Mouse (Mus musculus): ENCODE measurements around the gene Btbd1. TPM values are rescaled to one million over a fixed set of nuclear protein-coding genes. Genes with fewer than 3 reads are reported as not detected.

The Btbd1 gene
- total RNA-seq, 2 experiments from 2014 or later: 108 to 112 TPM

- peak; percentile 83 to 87 for DNase-seq (ENCODE audit: low spot score in 2 of 2)
These were observed 40.0 kb downstream of the Btbd1 start, which contains the start of gene 3110040N11Rik for GRCm38 (mm10) chr7:81789095-81789757. TSS of gene 3110040N11Rik (minus strand) at chr7:81789478.

- no peak for DNase-seq (ENCODE audit: low spot score in 2 of 2)
These were observed 40.7 kb downstream of the Btbd1 start for GRCm38 (mm10) chr7:81788536-81788935.

- no peak for DNase-seq (ENCODE audit: low spot score in 2 of 2)
These were observed 51.5 kb downstream of the Btbd1 start for GRCm38 (mm10) chr7:81777667-81778218.

- DNase-seq (ENCODE audit: low spot score in 2 of 2): no peak
These were observed 53.9 kb downstream of the Btbd1 start for GRCm38 (mm10) chr7:81775325-81775724.

- DNase-seq (ENCODE audit: low spot score in 2 of 2): no peak
These were observed 56.3 kb downstream of the Btbd1 start for GRCm38 (mm10) chr7:81772786-81773539.

- peak in 1 of 2 experiments; percentile 21 for DNase-seq (ENCODE audit: low spot score in 2 of 2)
These were observed 66.0 kb downstream of the Btbd1 start for GRCm38 (mm10) chr7:81763110-81763845.

- peak; percentile 83 to 89 for DNase-seq (ENCODE audit: low spot score in 2 of 2)
These were observed 66.8 kb downstream of the Btbd1 start, which contains the start of gene Ramac for GRCm38 (mm10) chr7:81762180-81763109. TSS of gene Ramac (plus strand) at chr7:81762925.

GRCm38 (mm10) chr7:81747956-81748355, 81.3 kb downstream of the Btbd1 start:
- DNase-seq (ENCODE audit: low spot score in 2 of 2): no peak

- no peak for DNase-seq (ENCODE audit: low spot score in 2 of 2)
These were observed 85.1 kb downstream of the Btbd1 start for GRCm38 (mm10) chr7:81744145-81744544.

Other genes starting within 250 kb of the Btbd1 start
- gene Homer2, start 121.9 kb downstream of the Btbd1 start, total RNA-seq (2021): 100 to 1,000 TPM in 1 of 2 experiments, 10 to 100 TPM in 1; 96.9 to 104 TPM
- gene Ramac, start 66.5 kb downstream of the Btbd1 start, total RNA-seq (2021): 10 to 100 TPM; 63.1 to 64.2 TPM
- 10 to 100 TPM; 27.5 to 29.4 TPM for gene 3110040N11Rik, start 40.0 kb downstream of the Btbd1 start, total RNA-seq (2021)
- gene Gm10160, start 26.4 kb upstream of the Btbd1 start, total RNA-seq (2021): not detected
- 10 to 100 TPM; 15.8 to 22.9 TPM for gene Tm6sf1, start 29.6 kb upstream of the Btbd1 start, total RNA-seq (2021)
- gene Hdgfl3, start 105.0 kb upstream of the Btbd1 start, total RNA-seq (2021): 10 to 100 TPM; 54.9 to 58.9 TPM
- gene Bnc1, start 162.9 kb upstream of the Btbd1 start, total RNA-seq (2021): not detected

Data from layer of hippocampus, postnatal 14 days (tissue).